Mouse (Mus musculus) C2C12 (cell line): ENCODE measurements around the gene Golga4.

Experiments
- CTCF ChIP-seq: IDR thresholded peaks from one replicate; pipeline ENCODE4 v1.5.1; 2011; ENCODE audit not compliant: control insufficient read depth, insufficient read depth, insufficient read length
- MYOD1 ChIP-seq: IDR thresholded peaks from one replicate; pipeline ENCODE4 v1.6.1; 2011; ENCODE audit warnings: low read depth; ENCODE audit not compliant: control insufficient read depth, insufficient read length

DNA sequence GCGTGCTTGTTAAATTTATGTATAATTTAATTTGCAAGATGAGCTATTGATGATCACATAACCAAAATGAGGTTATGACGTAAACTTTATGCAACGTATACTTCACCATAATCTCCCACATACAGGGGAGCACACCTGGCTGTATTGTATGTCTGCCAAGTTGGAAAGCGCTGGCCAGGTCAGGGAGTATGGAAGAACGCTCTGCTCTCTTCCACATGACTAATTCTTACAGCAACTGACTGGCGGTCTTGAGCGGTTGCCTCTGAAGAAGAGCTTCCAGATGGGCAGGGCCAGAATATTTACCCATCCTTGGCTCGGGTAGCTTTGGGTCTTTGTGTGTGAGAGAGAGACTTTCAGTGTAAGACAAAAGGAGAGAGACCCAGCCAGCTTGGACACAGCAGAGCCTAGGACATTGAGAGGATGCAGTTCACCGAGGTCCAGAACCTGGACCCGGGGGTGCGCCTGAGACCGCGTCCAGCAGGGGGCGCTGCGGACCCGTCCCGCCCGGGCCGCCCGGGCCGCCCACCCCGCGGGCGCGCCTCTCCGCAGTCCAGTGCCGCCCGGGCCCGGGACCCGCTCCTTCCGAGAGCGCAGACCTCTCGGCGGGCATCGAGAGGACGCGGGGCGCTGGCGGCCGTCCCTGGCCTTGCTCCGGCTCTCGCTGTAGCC lies 100.2 kb downstream of the Golga4 start, which contains the start of gene Itga9:
- peak; percentile 75 for TF ChIP-seq CTCF
- TF ChIP-seq MYOD1, result no peak
